Mouse (Mus musculus): ENCODE data around the gene 6430571L13Rik. TPM values are rescaled to one million over a fixed set of nuclear protein-coding genes. Genes with fewer than 3 reads are reported as not detected.

6430571L13Rik gene
- polyA plus RNA-seq, 1 experiment = 1.2 TPM

DNA sequence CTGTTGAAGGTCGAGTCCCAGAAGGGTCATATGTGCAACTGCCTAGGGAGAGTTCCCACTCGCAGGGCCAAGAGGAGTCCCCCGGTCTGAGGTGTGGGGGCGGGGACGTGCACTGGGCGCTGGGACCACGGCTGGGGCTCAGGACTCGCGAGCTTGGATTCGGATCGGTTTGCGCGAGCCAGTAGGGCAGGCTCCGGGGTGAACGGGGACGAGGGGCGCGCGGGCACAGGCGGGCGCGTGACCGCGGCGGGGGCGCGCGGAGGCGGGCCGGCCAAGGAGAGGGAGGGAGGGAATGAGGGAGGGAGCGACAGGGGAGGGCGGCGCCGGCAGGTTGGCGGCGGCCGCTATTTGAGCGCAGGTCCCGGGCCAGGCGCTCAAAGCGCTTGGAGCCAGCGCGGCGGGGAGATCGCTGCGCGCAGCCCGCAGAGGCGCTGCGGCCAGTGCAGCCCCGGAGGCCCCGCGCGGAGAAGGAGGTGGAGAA lies 59.1 kb downstream of the 6430571L13Rik start, which contains the start of gene Cacna2d2:
Gene Cacna2d2, plus strand, starts transcription at position 122 of the 481 bp plus-strand sequence.
- H3K36me3 ChIP-seq (ENCODE audit: control insufficient read depth, insufficient read depth, low read length) = no peaks in the 10 kb centered on the region
- DNase-seq = peak; percentile 4
- WGBS = 2% methylated on average over 47 of the region's 54 CpGs

DNA sequence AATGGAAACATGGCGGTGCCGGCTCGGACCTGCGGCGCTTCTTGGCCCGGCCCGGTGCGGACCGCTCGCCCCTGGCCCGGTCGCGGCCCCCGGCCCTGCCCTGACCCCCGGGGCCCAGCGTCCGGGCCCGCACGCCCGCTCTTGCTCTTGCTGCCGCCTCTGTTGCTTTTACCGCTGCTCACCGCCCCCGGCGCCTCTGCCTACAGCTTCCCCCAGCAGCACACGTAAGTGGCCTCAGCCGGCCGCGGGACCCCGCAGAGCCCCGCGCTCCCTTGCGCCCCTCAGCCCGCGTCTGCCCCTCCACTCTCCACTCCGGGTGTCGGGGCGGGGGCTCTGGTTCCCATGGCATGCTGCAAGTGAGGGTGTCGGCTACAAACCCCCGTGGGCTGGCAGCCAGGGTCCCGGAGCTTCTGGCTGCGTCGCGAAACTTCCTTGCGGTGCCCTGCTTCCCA lies 59.7 kb downstream of the 6430571L13Rik start:
- Histone ChIP-seq H3K4me3 (ENCODE audit: control insufficient read depth, insufficient read depth, low read length) (no peak overlapping the region), H3K27me3 (ENCODE audit: control insufficient read depth, insufficient read depth, low read length) (peaks cover 3% of the 10 kb centered on the region; the same call in 1 of the 2 replicates), H3K4me1 (replicated peaks; ENCODE audit: control insufficient read depth, insufficient read depth, low read length) (no peaks in the 10 kb centered on the region; the same call in 1 of the 2 replicates), H3K36me3 (ENCODE audit: control insufficient read depth, insufficient read depth, low read length) (no peaks in the 10 kb centered on the region), H3K27ac (ENCODE audit: control insufficient read depth, insufficient read depth, low read length) (no peak overlapping the region)
- no peak for DNase-seq
- WGBS = 3% methylated on average over 38 of the region's 45 CpGs
- TF ChIP-seq POLR2A (IDR thresholded peaks at IDR 0.05; ENCODE audit: control insufficient read depth, extremely low read depth, insufficient read depth, low read length, poor library complexity) = no peak
- no peak for TF ChIP-seq CTCF (IDR thresholded peaks at IDR 0.05; ENCODE audit: borderline replicate concordance, control insufficient read depth, extremely low read depth, insufficient read depth, low read length, poor library complexity)

More for the DNA sequence above, 59.1 kb downstream of the 6430571L13Rik start, which contains the start of gene Cacna2d2:
- Histone ChIP-seq H3K4me3 (ENCODE audit: control insufficient read depth, insufficient read depth, low read length) (no peak within 1 kb of the TSS), H3K27ac (ENCODE audit: control insufficient read depth, insufficient read depth, low read length) (no peak within 1 kb of the TSS), H3K4me1 (replicated peaks; ENCODE audit: control insufficient read depth, insufficient read depth, low read length) (no peaks in the 10 kb centered on the region; the same call in 1 of the 2 replicates), H3K27me3 (ENCODE audit: control insufficient read depth, insufficient read depth, low read length) (peaks cover 3% of the 10 kb centered on the region; the same call in 1 of the 2 replicates)
- no peak for TF ChIP-seq POLR2A (IDR thresholded peaks at IDR 0.05; ENCODE audit: control insufficient read depth, extremely low read depth, insufficient read depth, low read length, poor library complexity)
- no peak for TF ChIP-seq CTCF (IDR thresholded peaks at IDR 0.05; ENCODE audit: borderline replicate concordance, control insufficient read depth, extremely low read depth, insufficient read depth, low read length, poor library complexity)

DNA sequence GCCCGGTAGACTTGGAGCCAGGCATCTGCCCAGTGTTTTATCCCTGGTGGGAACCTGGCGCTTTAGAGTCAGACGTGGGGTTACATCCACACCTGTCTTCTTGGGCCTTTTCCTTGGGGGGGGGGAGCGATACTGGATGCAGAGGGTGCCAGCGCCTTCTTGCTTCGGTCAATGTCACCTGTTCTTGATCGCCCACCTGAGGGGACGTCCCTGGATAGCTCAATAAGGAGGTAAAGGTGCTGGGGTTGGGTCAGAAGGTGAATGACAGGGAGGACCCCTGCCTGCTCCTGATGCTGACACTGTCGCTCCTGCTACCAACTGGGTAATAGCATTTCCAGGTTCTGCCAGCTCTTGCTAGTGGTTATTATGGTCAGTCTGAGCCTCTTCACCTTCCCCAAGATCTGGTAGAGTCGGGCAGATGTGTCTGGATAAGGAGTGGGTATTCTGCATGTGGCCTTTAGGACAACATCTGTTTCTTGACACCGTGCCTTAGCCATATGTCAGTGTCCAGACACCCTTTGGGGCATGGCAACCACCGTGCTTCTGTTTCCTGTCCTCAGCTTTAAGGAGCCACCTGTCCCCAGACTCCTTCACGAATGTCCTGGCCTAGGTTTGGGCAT lies 60.4 kb downstream of the 6430571L13Rik start:
- 20% methylated on average over 13 of the region's 13 CpGs for WGBS

More for the DNA sequence above, 60.4 kb downstream of the 6430571L13Rik start:
- DNase-seq = no peak
- Histone ChIP-seq H3K36me3 (ENCODE audit: control insufficient read depth, insufficient read depth, low read length) (no peaks in the 10 kb centered on the region), H3K27ac (ENCODE audit: control insufficient read depth, insufficient read depth, low read length) (no peak overlapping the region), H3K4me3 (ENCODE audit: control insufficient read depth, insufficient read depth, low read length) (no peak overlapping the region), H3K4me1 (replicated peaks; ENCODE audit: control insufficient read depth, insufficient read depth, low read length) (no peaks in the 10 kb centered on the region; the same call in 1 of the 2 replicates), H3K27me3 (ENCODE audit: control insufficient read depth, insufficient read depth, low read length) (peaks cover 3% of the 10 kb centered on the region; the same call in 1 of the 2 replicates)
- TF ChIP-seq CTCF (IDR thresholded peaks at IDR 0.05; ENCODE audit: borderline replicate concordance, control insufficient read depth, extremely low read depth, insufficient read depth, low read length, poor library complexity) (no peak), POLR2A (IDR thresholded peaks at IDR 0.05; ENCODE audit: control insufficient read depth, extremely low read depth, insufficient read depth, low read length, poor library complexity) (no peak)

Other genes with a start within 250 kb of the 6430571L13Rik start
- 0.96 and 3.2 TPM in 2 replicates for gene Dock3, start 108.7 kb upstream of the 6430571L13Rik start, polyA plus RNA-seq (2012; rRNA removed)
- 30.5 and 43.6 TPM in 2 replicates for gene Mapkapk3, start 50.7 kb upstream of the 6430571L13Rik start, polyA plus RNA-seq (2012; rRNA removed)
- gene Cish, start 44.6 kb upstream of the 6430571L13Rik start, polyA plus RNA-seq (2012; rRNA removed) = 34.5 and 39.6 TPM in 2 replicates
- 23.6 and 25.5 TPM in 2 replicates for gene Hemk1, start 2.3 kb upstream of the 6430571L13Rik start, polyA plus RNA-seq (2012; rRNA removed)
- gene Cacna2d2, start 59.0 kb downstream of the 6430571L13Rik start, polyA plus RNA-seq (2012; rRNA removed) = 7.7 and 8.9 TPM in 2 replicates
- 49.6 and 55.7 TPM in 2 replicates for gene Tmem115, start 193.3 kb downstream of the 6430571L13Rik start, polyA plus RNA-seq (2012; rRNA removed)
- gene Cyb561d2, start 201.6 kb downstream of the 6430571L13Rik start, polyA plus RNA-seq (2012; rRNA removed) = 78.7 and 84.3 TPM in 2 replicates
- gene Nprl2, start 201.6 kb downstream of the 6430571L13Rik start, polyA plus RNA-seq (2012; rRNA removed) = 74.5 and 83.5 TPM in 2 replicates
- gene Zmynd10, start 206.7 kb downstream of the 6430571L13Rik start, polyA plus RNA-seq (2012; rRNA removed) = 2.9 and 3.4 TPM in 2 replicates
- 48.8 and 50.8 TPM in 2 replicates for gene Rassf1, start 211.0 kb downstream of the 6430571L13Rik start, polyA plus RNA-seq (2012; rRNA removed)
- gene Tusc2, start 222.7 kb downstream of the 6430571L13Rik start, polyA plus RNA-seq (2012; rRNA removed) = 67.3 and 68.1 TPM in 2 replicates
- gene Hyal2, start 227.3 kb downstream of the 6430571L13Rik start, polyA plus RNA-seq (2012; rRNA removed) = 35.6 and 39.8 TPM in 2 replicates
- 8.3 and 10.9 TPM in 2 replicates for gene Hyal1, start 236.3 kb downstream of the 6430571L13Rik start, polyA plus RNA-seq (2012; rRNA removed)
- gene Naa80, start 238.3 kb downstream of the 6430571L13Rik start, polyA plus RNA-seq (2012; rRNA removed) = 102 and 103 TPM in 2 replicates
- 2.4 TPM in 2 replicates for gene Hyal3, start 240.2 kb downstream of the 6430571L13Rik start, polyA plus RNA-seq (2012; rRNA removed)
- 65.1 and 67.4 TPM in 2 replicates for gene Ifrd2, start 247.0 kb downstream of the 6430571L13Rik start, polyA plus RNA-seq (2012; rRNA removed)